Mouse (Mus musculus) intestine, postnatal 0 days (tissue): ENCODE measurements at regions not wholly inside any gene's neighbourhood (a gene's known extent, or its start where the extent isn't known, plus 50 kb on each side); places are given as distances from the start of the nearest gene placed in this dataset.
"Not testable (repeated sequence)": the region's sequence is repeated elsewhere in the genome, so short reads cannot be mapped to it uniquely, and the experiment has no call there.

ENCODE experiments used
- ATAC-seq: fragments of 200-750 bp; cut with Nextera tagmentation; 2 replicates; pipeline ENCODE4 v1.8.0; 2017; ENCODE audit warnings: mild to moderate bottlenecking, moderate TSS enrichment, moderate library complexity
- H3K27ac ChIP-seq: fragments of 300-500 bp; sonication (generic); 2 replicates; pipeline ENCODE4 v1.5.1; 2014; ENCODE audit warnings: mild to moderate bottlenecking, low read depth, low read length, moderate library complexity
- H3K27me3 ChIP-seq: fragments of 300-500 bp; sonication (generic); replicated peaks from 2 replicates; pipeline ENCODE4 v1.6.1; 2014; ENCODE audit warnings: low read length, mixed read lengths; ENCODE audit not compliant: control insufficient read depth, insufficient read depth
- H3K36me3 ChIP-seq: fragments of 300-500 bp; sonication (generic); 2 replicates; pipeline ENCODE4 v1.6.1; 2014; ENCODE audit warnings: mild to moderate bottlenecking, moderate library complexity; ENCODE audit not compliant: control insufficient read depth, insufficient read depth
- H3K4me1 ChIP-seq: fragments of 300-500 bp; sonication (generic); replicated peaks from 2 replicates; pipeline ENCODE4 v1.6.1; 2014; ENCODE audit warnings: antibody characterized with exemption, low read length, mixed read lengths; ENCODE audit not compliant: control insufficient read depth, insufficient read depth
- H3K4me2 ChIP-seq: fragments of 300-500 bp; sonication (generic); replicated peaks from 2 replicates; pipeline ENCODE4 v1.6.1; 2014; ENCODE audit warnings: low read depth, mild to moderate bottlenecking, moderate library complexity
- H3K4me3 ChIP-seq: fragments of 300-500 bp; sonication (generic); 2 replicates; pipeline ENCODE4 v1.5.1; 2014; ENCODE audit warnings: low read depth, low read length
- H3K9ac ChIP-seq: fragments of 300-500 bp; sonication (generic); 2 replicates; pipeline ENCODE4 v1.6.1; 2014; ENCODE audit warnings: mild to moderate bottlenecking, low read depth, low read length
- H3K9me3 ChIP-seq: fragments of 300-500 bp; sonication (generic); 2 replicates; pipeline ENCODE4 v1.6.1; 2016; ENCODE audit warnings: mixed run types; ENCODE audit not compliant: control insufficient read depth
- CTCF ChIP-seq: sonication (generic); IDR thresholded peaks from 2 replicates; pipeline ENCODE4 v1.5.1; 2016; ENCODE audit warnings: low read depth, mild to moderate bottlenecking, control low read depth, antibody characterized with exemption, moderate library complexity
- WGBS: fragments of 180-500 bp; shearing (Covaris S2); extraction: QIAGEN DNeasy Blood & Tissue Kit; methylation state at CpG from one replicate; pipeline ENCODE4 v1.1.7; 2014; 5-methylcytosine and 5-hydroxymethylcytosine counted together

- no peak overlapping the region for H3K4me3 ChIP-seq
- no peaks in the 10 kb centered on the region for H3K27me3 ChIP-seq
- no peaks in the 10 kb centered on the region for H3K9me3 ChIP-seq
- H3K9ac ChIP-seq, result no peak overlapping the region
- no peak overlapping the region for H3K27ac ChIP-seq
- H3K36me3 ChIP-seq, result no peaks in the 10 kb centered on the region
- no peak for TF ChIP-seq CTCF
- H3K4me2 ChIP-seq, result no peak overlapping the region
- WGBS, result 72% methylated on average over 1 of the region's 1 CpGs
- H3K4me1 ChIP-seq, result no peaks in the 10 kb centered on the region
- no peak for ATAC-seq
Observed at GRCm38 (mm10) chr12:64137997-64138396, 336.5 kb downstream of the Fscb start.

- Histone ChIP-seq H3K4me3 (no peak overlapping the region), H3K36me3 (no peaks in the 10 kb centered on the region), H3K27me3 (no peaks in the 10 kb centered on the region), H3K4me1 (no peaks in the 10 kb centered on the region), H3K27ac (no peak overlapping the region), H3K9me3 (no peaks in the 10 kb centered on the region), H3K4me2 (no peak overlapping the region), H3K9ac (no peak overlapping the region)
- no peak for ATAC-seq
- WGBS, result 60% methylated on average over 4 of the region's 4 CpGs
- TF ChIP-seq CTCF, result no peak
Observed at GRCm38 (mm10) chr12:64116438-64116837, 358.1 kb downstream of the Fscb start.

GRCm38 (mm10) chr12:64114476-64114875, 360.0 kb downstream of the Fscb start:
- ATAC-seq, result no peak
- Histone ChIP-seq H3K4me1 (no peaks in the 10 kb centered on the region), H3K9me3 (no peaks in the 10 kb centered on the region), H3K27ac (no peak overlapping the region), H3K27me3 (no peaks in the 10 kb centered on the region), H3K4me2 (no peak overlapping the region), H3K9ac (no peak overlapping the region), H3K36me3 (no peaks in the 10 kb centered on the region), H3K4me3 (no peak overlapping the region)
- WGBS, result 79% methylated on average over 4 of the region's 4 CpGs
- no peak for TF ChIP-seq CTCF

- Histone ChIP-seq H3K36me3 (no peaks in the 10 kb centered on the region), H3K9me3 (no peaks in the 10 kb centered on the region), H3K27me3 (no peaks in the 10 kb centered on the region), H3K27ac (no peak overlapping the region), H3K9ac (no peak overlapping the region), H3K4me2 (no peak overlapping the region), H3K4me1 (no peaks in the 10 kb centered on the region), H3K4me3 (no peak overlapping the region)
- TF ChIP-seq CTCF, result peak; percentile 73
- ATAC-seq, result no peak
- WGBS, result 31% methylated on average over 2 of the region's 2 CpGs
Observed at GRCm38 (mm10) chr12:64104214-64104613, 370.3 kb downstream of the Fscb start.

- no peaks in the 10 kb centered on the region for H3K9me3 ChIP-seq
- no peak overlapping the region for H3K4me2 ChIP-seq
- H3K27me3 ChIP-seq, result no peaks in the 10 kb centered on the region
- H3K9ac ChIP-seq, result no peak overlapping the region
- peak; percentile 30 for TF ChIP-seq CTCF
- WGBS, result 71% methylated on average over 7 of the region's 7 CpGs
- H3K4me1 ChIP-seq, result no peaks in the 10 kb centered on the region
- H3K36me3 ChIP-seq, result no peaks in the 10 kb centered on the region
- no peak overlapping the region for H3K4me3 ChIP-seq
- ATAC-seq, result no peak
- H3K27ac ChIP-seq, result no peak overlapping the region
Observed at GRCm38 (mm10) chr12:64076789-64077188, 397.7 kb downstream of the Fscb start.

GRCm38 (mm10) chr12:64045528-64045927, 429.0 kb downstream of the Fscb start:
- Histone ChIP-seq H3K27ac (no peak overlapping the region), H3K36me3 (no peaks in the 10 kb centered on the region), H3K9ac (no peak overlapping the region), H3K27me3 (no peaks in the 10 kb centered on the region), H3K9me3 (no peaks in the 10 kb centered on the region), H3K4me1 (no peaks in the 10 kb centered on the region), H3K4me2 (no peak overlapping the region), H3K4me3 (no peak overlapping the region)
- WGBS, result 77% methylated on average over 2 of the region's 2 CpGs
- TF ChIP-seq CTCF, result no peak
- no peak for ATAC-seq

- 86% methylated on average over 1 of the region's 1 CpGs for WGBS
- not testable (repeated sequence) for H3K36me3 ChIP-seq, H3K4me1 ChIP-seq, H3K27ac ChIP-seq, H3K4me3 ChIP-seq, H3K27me3 ChIP-seq, H3K9ac ChIP-seq, H3K9me3 ChIP-seq, H3K4me2 ChIP-seq, ATAC-seq
Observed at GRCm38 (mm10) chr12:64008631-64009030, 465.9 kb downstream of the Fscb start.
